Mouse (Mus musculus) cerebellum, postnatal 36 days (tissue): ENCODE results near the gene Tmem185b.

Experiments used
- DNase-seq, 2 experiments: peaks; one replicate each; pipeline ENCODE4 v3.0.0; 2021 to 2022; ENCODE audit warnings: mixed read lengths in 2 of 2

Tmem185b gene

GRCm38 (mm10) chr1:119503808-119504207 lies 22.2 kb upstream of the Tmem185b start:
- peak in 1 of 2 experiments; percentile 17 for DNase-seq

- DNase-seq: peak; percentile 92 to 93
Measured at GRCm38 (mm10) chr1:119504260-119505062, 21.5 kb upstream of the Tmem185b start, which contains the start of gene Ralb. TSS of gene Ralb (minus strand) at chr1:119504794.

- no peak for DNase-seq
Measured at GRCm38 (mm10) chr1:119505951-119506350, 20.0 kb upstream of the Tmem185b start.

- no peak for DNase-seq
Measured at GRCm38 (mm10) chr1:119508548-119508947, 17.4 kb upstream of the Tmem185b start.

- DNase-seq: no peak
Measured at GRCm38 (mm10) chr1:119509474-119509873, 16.5 kb upstream of the Tmem185b start.

GRCm38 (mm10) chr1:119510409-119510808 lies 15.6 kb upstream of the Tmem185b start:
- DNase-seq: no peak

- DNase-seq: no peak
Measured at GRCm38 (mm10) chr1:119510857-119511256, 15.1 kb upstream of the Tmem185b start.

GRCm38 (mm10) chr1:119518060-119518459 lies 7.9 kb upstream of the Tmem185b start:
- DNase-seq: no peak

- no peak for DNase-seq
Measured at GRCm38 (mm10) chr1:119518786-119519185, 7.2 kb upstream of the Tmem185b start.

GRCm38 (mm10) chr1:119519286-119519685 lies 6.7 kb upstream of the Tmem185b start:
- DNase-seq: no peak

- no peak for DNase-seq
Measured at GRCm38 (mm10) chr1:119521029-119521428, 4.9 kb upstream of the Tmem185b start.

- DNase-seq: no peak
Measured at GRCm38 (mm10) chr1:119521681-119522080, 4.3 kb upstream of the Tmem185b start.

GRCm38 (mm10) chr1:119522726-119523125 lies 3.2 kb upstream of the Tmem185b start:
- DNase-seq: no peak

- DNase-seq: no peak
Measured at GRCm38 (mm10) chr1:119523369-119523768, 2.6 kb upstream of the Tmem185b start.

GRCm38 (mm10) chr1:119523826-119524225 lies 2.1 kb upstream of the Tmem185b start:
- no peak for DNase-seq

GRCm38 (mm10) chr1:119525004-119525444 lies 936 bp upstream of the Tmem185b start:
- peak; percentile 21 to 28 for DNase-seq

- no peak for DNase-seq
Measured at GRCm38 (mm10) chr1:119530941-119531340, 5.0 kb downstream of the Tmem185b start.

- no peak for DNase-seq
Measured at GRCm38 (mm10) chr1:119532165-119532564, 6.2 kb downstream of the Tmem185b start.

- no peak for DNase-seq
Measured at GRCm38 (mm10) chr1:119533093-119533805, 7.3 kb downstream of the Tmem185b start.

GRCm38 (mm10) chr1:119534341-119534740 lies 8.4 kb downstream of the Tmem185b start:
- DNase-seq: no peak

GRCm38 (mm10) chr1:119536122-119536521 lies 10.2 kb downstream of the Tmem185b start:
- no peak for DNase-seq

GRCm38 (mm10) chr1:119537651-119538050 lies 11.7 kb downstream of the Tmem185b start:
- no peak for DNase-seq

- no peak for DNase-seq
Measured at GRCm38 (mm10) chr1:119539252-119539651, 13.3 kb downstream of the Tmem185b start.
